Mouse (Mus musculus) intestine, embryonic 15.5 days (tissue): Measurements from ENCODE around the gene Thpo. TPM values are rescaled to one million over a fixed set of nuclear protein-coding genes. Genes with fewer than 3 reads are reported as not detected.

Source experiments
- ATAC-seq: fragments of 200-750 bp; cut with Nextera tagmentation; 2 replicates; pipeline ENCODE4 v1.8.0; 2017; ENCODE audit warnings: moderate TSS enrichment, moderate library complexity
- H3K27ac ChIP-seq: fragments of 300-500 bp; sonication (generic); 2 replicates; pipeline ENCODE4 v1.5.1; 2015; ENCODE audit warnings: mild to moderate bottlenecking, inconsistent platforms
- H3K27me3 ChIP-seq: fragments of 300-500 bp; sonication (generic); replicated peaks from 2 replicates; pipeline ENCODE4 v1.6.1; 2015; ENCODE audit warnings: inconsistent platforms
- H3K36me3 ChIP-seq: fragments of 300-500 bp; sonication (generic); 2 replicates; pipeline ENCODE4 v1.6.1; 2015; ENCODE audit warnings: inconsistent platforms
- H3K4me1 ChIP-seq: fragments of 300-500 bp; sonication (generic); replicated peaks from 2 replicates; pipeline ENCODE4 v1.6.1; 2015; ENCODE audit warnings: inconsistent platforms
- H3K4me2 ChIP-seq: fragments of 300-500 bp; sonication (generic); replicated peaks from 2 replicates; pipeline ENCODE4 v1.6.1; 2015; ENCODE audit warnings: mild to moderate bottlenecking, inconsistent platforms
- H3K4me3 ChIP-seq: fragments of 300-500 bp; sonication (generic); replicated peaks from 2 replicates; pipeline ENCODE4 v1.5.1; 2015; ENCODE audit warnings: inconsistent platforms
- H3K9ac ChIP-seq: fragments of 300-500 bp; sonication (generic); 2 replicates; pipeline ENCODE4 v1.6.1; 2015; ENCODE audit warnings: inconsistent platforms
- H3K9me3 ChIP-seq: fragments of 300-500 bp; sonication (generic); 2 replicates; pipeline ENCODE4 v1.6.1; 2016; ENCODE audit warnings: inconsistent platforms
- WGBS: fragments of 180-500 bp; shearing (Covaris S2); methylation state at CpG from one replicate; pipeline ENCODE4 v1.1.7; 2015; 5-methylcytosine and 5-hydroxymethylcytosine counted together
- polyA plus RNA-seq: library from polyadenylated mRNA; unstranded; fragments of >200 nt; fragmentation: Nextera tagmentation; extraction: Ambion mirVana; gene quantifications from 2 replicates; pipeline ENCODE4 v1.2.1, GENCODE M21; 2015

Thpo gene
- polyA plus RNA-seq, 1 experiment from 2014 or later = 1.8 TPM

DNA sequence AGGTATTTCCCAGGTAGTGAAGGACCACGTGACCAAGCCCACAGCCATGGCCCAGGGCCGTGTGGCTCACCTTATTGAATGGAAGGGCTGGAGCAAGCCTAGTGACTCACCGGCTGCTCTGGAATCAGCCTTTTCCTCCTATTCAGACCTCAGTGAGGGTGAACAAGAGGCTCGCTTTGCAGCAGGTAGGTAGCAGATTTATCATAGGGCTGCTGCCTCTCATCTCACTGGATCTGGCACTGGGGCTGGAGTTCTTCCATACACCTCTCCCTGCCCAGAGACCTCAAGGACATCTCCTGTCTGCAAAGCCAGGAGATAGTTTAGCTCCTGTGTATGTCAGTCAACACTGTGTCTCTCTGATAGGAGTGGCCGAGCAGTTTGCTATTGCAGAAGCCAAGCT is 35.0 kb downstream of the Thpo start:
- Histone ChIP-seq H3K4me2 (no peak overlapping the region), H3K27ac (no peak overlapping the region), H3K4me1 (peaks cover 30% of the 10 kb centered on the region), H3K9me3 (no peaks in the 10 kb centered on the region), H3K9ac (no peak overlapping the region), H3K27me3 (no peaks in the 10 kb centered on the region), H3K4me3 (no peak overlapping the region), H3K36me3 (no peaks in the 10 kb centered on the region; the same call in 1 of the 2 replicates)
- 78% methylated on average over 5 of the region's 5 CpGs for WGBS
- no peak for ATAC-seq

DNA sequence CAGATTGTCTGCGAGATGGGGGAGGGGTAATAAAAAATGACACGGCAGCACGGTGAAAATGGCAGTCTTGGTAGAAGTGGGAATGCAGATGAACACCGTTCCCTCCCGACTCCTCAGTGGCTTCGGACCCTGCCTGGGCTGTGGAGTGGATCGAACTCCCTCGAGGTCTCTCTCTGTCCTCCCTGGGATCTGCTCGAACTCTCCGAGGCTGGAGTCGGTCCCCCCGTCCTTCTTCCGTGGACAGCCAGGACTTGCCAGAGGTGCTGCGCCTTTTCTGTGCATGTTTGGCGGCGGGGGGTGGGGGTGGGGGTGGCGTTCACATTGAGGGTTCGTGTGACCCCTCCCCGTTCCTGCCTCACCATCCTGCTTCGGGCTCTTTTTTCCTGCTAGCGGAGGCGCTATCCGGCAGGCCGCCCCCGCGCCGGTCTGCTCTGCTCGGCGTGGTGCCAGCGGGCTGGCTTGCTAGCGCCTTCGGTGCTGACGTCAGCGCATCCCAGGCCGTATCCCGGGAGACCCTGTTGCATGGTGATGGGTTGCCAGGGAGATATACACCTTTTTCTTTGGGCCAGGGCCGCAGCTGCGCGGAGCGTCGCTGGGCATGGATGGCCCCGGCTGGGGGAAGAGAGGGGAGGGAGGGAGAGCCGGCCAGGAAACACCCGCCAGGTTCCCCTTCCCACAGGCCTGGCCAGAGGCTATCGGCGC is 38.5 kb downstream of the Thpo start:
- H3K27ac ChIP-seq = no peak overlapping the region
- H3K36me3 ChIP-seq = peaks cover 5% of the 10 kb centered on the region
- peaks cover 28% of the 10 kb centered on the region for H3K4me1 ChIP-seq
- H3K9me3 ChIP-seq = no peaks in the 10 kb centered on the region
- H3K4me2 ChIP-seq = peak overlapping the region; percentile 67
- H3K4me3 ChIP-seq = peak overlapping the region; percentile 31
- H3K27me3 ChIP-seq = no peaks in the 10 kb centered on the region
- peak overlapping the region; percentile 35 for H3K9ac ChIP-seq
- ATAC-seq = peak; percentile 64
- 5% methylated on average over 46 of the region's 46 CpGs for WGBS

DNA sequence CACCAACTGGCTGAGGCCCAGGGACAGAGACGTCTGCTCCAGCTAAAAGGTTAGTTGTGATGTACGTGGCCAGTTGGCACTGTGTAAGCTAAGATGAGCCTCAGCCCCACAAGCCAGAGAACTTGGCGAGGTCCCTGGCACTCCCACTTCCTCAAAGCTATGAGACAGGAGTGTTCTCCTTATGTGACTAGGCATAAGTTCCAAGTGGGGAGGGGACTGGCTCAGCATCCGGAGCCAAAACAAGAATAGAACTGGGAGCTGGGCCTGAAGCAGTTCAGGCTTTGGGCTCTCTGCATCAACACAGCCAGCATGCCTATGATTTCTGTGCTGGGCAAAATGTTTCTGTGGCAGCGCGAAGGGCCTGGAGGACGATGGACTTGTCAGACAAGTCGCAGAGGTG is 39.5 kb downstream of the Thpo start:
- Histone ChIP-seq H3K4me2 (peak overlapping the region; percentile 67), H3K4me1 (peaks cover 28% of the 10 kb centered on the region), H3K4me3 (no peak overlapping the region), H3K9me3 (no peaks in the 10 kb centered on the region), H3K27me3 (no peaks in the 10 kb centered on the region), H3K9ac (no peak overlapping the region), H3K27ac (no peak overlapping the region), H3K36me3 (peaks cover 8% of the 10 kb centered on the region)
- no peak for ATAC-seq
- WGBS = 77% methylated on average over 8 of the region's 8 CpGs

DNA sequence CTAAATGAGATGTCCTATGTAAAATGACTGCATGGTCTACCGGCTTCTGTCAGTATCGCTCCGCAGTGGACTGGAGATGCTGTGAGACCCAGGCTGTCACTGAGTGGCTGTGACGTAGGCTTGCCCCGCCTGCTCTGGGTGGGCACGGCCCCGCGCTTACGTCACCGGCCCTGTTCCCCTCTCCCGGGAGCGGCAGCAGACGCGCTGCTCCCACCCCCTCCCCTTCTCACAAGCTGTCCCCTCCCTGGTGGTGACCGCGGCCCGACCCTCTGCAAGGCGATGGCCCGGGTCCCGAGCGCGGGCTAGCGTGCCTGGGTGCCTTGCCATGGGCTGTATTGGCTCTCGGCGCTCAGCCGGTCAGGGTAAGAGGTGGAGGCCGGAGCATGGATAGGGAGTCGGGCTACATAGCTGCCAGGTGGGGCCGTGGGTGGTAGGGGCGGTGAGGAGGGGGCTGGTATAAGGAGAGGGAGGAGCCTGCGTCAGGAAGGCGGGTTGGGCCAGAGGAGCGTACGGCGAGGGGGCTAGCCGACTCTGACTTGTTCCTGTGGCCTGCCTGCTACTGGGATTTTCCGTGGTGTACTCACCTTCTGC is 41.1 kb downstream of the Thpo start, which contains the start of gene Fam131a:
Fam131a (plus strand) TSS at position 131 of the 591 bp plus-strand sequence.
- WGBS = under 1% methylated on average over 37 of the region's 37 CpGs

DNA sequence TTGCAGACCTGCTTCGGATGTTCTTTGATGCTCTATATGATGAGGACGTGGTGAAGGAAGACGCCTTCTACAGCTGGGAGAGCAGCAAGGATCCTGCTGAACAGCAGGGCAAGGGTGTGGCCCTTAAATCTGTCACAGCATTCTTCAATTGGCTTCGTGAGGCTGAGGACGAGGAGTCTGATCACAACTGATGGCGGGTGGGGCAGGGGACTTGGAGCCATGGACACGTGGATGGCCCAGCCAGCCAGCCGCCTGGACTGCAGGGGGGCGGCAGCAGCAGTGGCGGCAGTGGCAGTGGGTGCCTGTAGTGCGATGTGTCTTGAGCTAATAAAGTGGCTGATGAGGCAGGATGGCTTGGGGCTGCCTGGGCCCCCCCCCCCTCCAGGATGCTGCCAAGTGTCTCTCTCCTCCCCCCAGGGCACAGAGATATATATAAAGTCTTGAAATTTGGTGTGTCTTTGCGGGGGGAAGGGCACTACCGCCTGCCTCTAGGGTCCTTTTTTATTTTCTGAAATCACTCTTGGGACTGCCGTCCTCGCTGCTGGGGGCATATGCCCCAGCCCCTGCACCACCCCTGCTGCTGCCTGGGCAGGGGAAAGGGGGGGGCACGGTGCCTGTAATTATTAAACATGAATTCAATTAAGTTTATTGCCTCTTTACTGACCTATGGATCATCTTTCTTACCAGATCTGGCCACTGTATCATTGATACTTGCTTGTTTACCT is 41.9 kb downstream of the Thpo start:
- WGBS = 51% methylated on average over 16 of the region's 16 CpGs
- Histone ChIP-seq H3K27me3 (no peaks in the 10 kb centered on the region), H3K4me2 (peak overlapping the region; percentile 92), H3K4me1 (peaks cover 28% of the 10 kb centered on the region), H3K9ac (no peak overlapping the region), H3K36me3 (peaks cover 27% of the 10 kb centered on the region), H3K9me3 (no peaks in the 10 kb centered on the region), H3K4me3 (no peak overlapping the region), H3K27ac (no peak overlapping the region)
- ATAC-seq = peak; percentile 2; the same call in 1 of the 2 replicates

More for the DNA sequence above, 41.1 kb downstream of the Thpo start, which contains the start of gene Fam131a:
- H3K4me3 ChIP-seq = peak within 1 kb of the TSS; percentile 64
- H3K4me2 ChIP-seq = peak within 1 kb of the TSS; percentile 92
- peak within 1 kb of the TSS; percentile 71 for H3K9ac ChIP-seq
- ATAC-seq = peak; percentile 93
- H3K27ac ChIP-seq = peak within 1 kb of the TSS; percentile 84
- no peaks in the 10 kb centered on the region for H3K9me3 ChIP-seq
- H3K27me3 ChIP-seq = no peaks in the 10 kb centered on the region
- H3K4me1 ChIP-seq = peaks cover 28% of the 10 kb centered on the region
- peaks cover 22% of the 10 kb centered on the region for H3K36me3 ChIP-seq

DNA sequence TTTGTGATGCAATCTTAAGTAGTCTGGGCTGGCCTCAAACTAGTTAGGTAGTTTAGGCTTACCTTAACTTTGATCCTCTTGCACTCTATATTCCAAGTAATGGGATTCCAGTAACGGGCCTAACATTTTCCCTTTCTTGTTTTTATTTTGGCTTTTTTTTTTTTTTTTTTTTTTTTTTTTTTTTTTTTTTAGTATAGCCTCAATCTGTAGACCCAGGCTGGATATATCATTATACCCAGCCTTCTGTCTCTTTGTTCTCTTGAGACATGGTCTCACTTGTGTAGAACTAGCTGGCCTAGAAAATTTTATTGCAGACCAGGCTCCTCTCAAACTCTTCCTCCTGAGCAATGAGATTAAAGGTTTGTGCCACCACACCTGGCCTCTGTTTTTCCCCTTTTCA is 42.7 kb downstream of the Thpo start:
- H3K4me3 ChIP-seq = no peak overlapping the region
- no peak overlapping the region for H3K27ac ChIP-seq
- H3K36me3 ChIP-seq = peaks cover 35% of the 10 kb centered on the region
- no peak for ATAC-seq
- WGBS = 67% methylated on average over 1 of the region's 1 CpGs
- no peak overlapping the region for H3K4me2 ChIP-seq
- H3K4me1 ChIP-seq = peaks cover 28% of the 10 kb centered on the region
- no peaks in the 10 kb centered on the region for H3K27me3 ChIP-seq
- no peaks in the 10 kb centered on the region for H3K9me3 ChIP-seq
- H3K9ac ChIP-seq = no peak overlapping the region

DNA sequence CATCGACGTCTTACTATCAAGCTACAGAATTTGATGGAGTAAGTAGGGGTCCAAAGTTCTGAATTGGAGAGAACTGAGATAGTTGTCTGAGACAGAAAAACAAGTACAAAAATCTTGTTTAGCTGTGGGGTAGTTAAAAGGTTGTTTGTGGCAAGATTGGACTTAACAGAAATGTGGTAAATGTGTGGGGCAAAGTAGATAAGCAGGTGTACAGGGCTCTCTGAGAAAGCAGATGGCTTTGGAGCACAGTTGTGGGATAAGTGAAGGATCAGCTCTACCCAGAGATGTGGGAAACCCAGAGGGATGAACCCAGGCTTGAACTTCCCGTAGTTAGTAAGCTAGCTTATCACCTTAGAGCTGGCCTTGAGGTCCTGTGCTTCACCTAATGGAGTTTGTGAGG is 43.5 kb downstream of the Thpo start:
- 85% methylated on average over 3 of the region's 3 CpGs for WGBS
- Histone ChIP-seq H3K4me3 (no peak overlapping the region), H3K27ac (no peak overlapping the region), H3K4me2 (no peak overlapping the region), H3K27me3 (no peaks in the 10 kb centered on the region), H3K9me3 (no peaks in the 10 kb centered on the region), H3K4me1 (peaks cover 22% of the 10 kb centered on the region), H3K36me3 (peaks cover 43% of the 10 kb centered on the region), H3K9ac (no peak overlapping the region)
- ATAC-seq = no peak

DNA sequence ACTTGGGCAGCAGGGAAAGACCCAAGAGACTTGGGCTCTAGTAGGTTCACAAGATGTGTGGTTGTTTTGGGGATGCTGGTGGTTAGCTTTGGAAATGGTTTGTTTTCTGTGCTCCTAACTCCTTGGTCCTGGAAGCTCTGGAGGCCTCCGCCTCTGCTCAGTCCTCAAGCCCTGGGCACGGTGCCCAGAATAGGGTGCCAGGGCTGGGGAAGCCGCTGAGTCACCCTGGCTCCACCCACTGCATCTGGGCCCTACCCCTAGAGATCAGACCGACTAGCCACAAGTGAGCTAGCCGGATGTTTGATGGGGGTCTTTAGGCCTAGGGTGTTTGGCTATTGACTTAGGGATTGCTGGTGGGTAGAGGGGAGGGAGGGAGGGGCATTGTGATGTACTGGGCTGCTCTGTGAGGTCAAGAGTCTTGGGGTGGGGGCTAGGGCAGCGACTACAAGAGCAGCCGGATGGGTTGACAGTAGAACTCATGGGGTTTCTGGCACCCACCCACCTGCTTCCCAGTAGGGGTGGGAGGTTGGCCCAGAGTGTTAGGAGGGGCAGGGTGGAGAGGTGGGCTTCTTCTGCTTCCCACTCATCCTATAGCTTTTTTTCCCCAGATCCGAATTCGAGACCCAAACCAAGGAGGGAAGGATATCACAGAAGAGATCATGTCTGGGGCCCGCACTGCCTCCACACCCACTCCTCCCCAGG is 56.2 kb downstream of the Thpo start:
- Histone ChIP-seq H3K4me1 (peaks cover 21% of the 10 kb centered on the region), H3K4me2 (no peak overlapping the region), H3K27ac (no peak overlapping the region), H3K4me3 (no peak overlapping the region), H3K9me3 (no peaks in the 10 kb centered on the region), H3K27me3 (no peaks in the 10 kb centered on the region), H3K36me3 (peaks cover 69% of the 10 kb centered on the region), H3K9ac (no peak overlapping the region)
- 76% methylated on average over 10 of the region's 10 CpGs for WGBS
- ATAC-seq = no peak

DNA sequence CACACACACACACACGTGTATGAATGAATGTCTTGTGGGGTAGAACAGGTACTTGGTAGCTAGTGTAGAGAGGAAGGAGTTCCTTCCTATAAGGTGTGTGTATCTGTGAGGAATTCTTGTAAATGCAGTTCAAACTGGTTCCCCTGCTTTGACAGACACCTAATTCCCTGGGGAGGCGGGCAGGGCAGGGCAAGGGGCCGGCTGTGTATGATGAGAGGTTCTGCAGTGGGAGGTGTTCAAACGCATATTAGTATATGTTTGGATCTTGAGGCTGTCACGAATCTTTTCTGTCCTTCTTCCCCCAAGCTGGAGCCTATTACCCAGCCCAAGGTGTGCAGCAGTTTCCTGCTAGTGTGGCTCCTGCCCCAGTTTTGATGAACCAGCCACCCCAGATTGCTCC is 56.9 kb downstream of the Thpo start:
- Histone ChIP-seq H3K27ac (no peak overlapping the region), H3K36me3 (peaks cover 62% of the 10 kb centered on the region), H3K9ac (no peak overlapping the region), H3K4me3 (no peak overlapping the region), H3K27me3 (no peaks in the 10 kb centered on the region), H3K4me2 (no peak overlapping the region), H3K4me1 (peaks cover 21% of the 10 kb centered on the region), H3K9me3 (no peaks in the 10 kb centered on the region)
- no peak for ATAC-seq
- WGBS = 78% methylated on average over 5 of the region's 5 CpGs

DNA sequence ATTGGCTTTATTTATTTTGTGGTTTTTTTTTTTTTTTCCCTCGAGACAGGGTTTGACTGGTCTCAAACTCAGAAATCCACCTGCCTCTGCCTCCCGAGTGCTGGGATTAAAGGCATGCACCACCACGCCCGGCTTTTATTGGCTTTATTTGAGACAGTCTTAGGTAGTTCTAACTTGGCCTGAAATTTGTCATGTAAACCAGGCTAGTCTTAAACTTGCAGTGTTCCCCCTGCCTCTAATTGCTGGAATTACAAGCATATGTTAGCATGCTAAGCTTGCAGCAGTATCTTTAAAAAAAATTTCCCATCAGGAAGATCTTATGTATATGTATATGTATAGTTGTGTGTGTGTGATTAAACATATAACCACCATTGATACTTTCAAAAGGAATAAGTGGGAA is 57.6 kb downstream of the Thpo start:
- peaks cover 55% of the 10 kb centered on the region for H3K36me3 ChIP-seq
- no peak overlapping the region for H3K4me3 ChIP-seq
- ATAC-seq = no peak
- H3K9me3 ChIP-seq = no peaks in the 10 kb centered on the region
- peaks cover 25% of the 10 kb centered on the region for H3K4me1 ChIP-seq
- H3K27me3 ChIP-seq = no peaks in the 10 kb centered on the region
- H3K27ac ChIP-seq = no peak overlapping the region
- 67% methylated on average over 4 of the region's 4 CpGs for WGBS
- H3K4me2 ChIP-seq = no peak overlapping the region
- H3K9ac ChIP-seq = no peak overlapping the region

DNA sequence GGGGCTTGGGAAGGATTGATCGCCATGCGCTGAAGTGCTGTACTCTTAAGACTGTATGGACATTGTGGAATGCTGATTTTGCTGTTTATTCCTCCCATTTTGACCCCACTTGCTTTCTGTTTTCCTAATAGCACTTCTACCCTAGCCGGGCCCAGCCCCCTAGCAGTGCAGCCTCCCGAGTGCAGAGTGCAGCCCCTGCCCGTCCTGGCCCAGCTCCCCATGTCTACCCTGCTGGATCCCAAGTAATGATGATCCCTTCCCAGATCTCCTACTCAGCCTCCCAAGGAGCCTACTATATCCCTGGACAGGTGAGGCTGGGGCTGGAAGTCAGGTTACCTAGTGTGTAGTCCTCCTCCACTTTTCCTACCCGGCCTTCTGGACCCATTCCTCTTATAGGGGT is 59.1 kb downstream of the Thpo start:
- 86% methylated on average over 6 of the region's 6 CpGs for WGBS
- no peak overlapping the region for H3K4me3 ChIP-seq
- no peak overlapping the region for H3K9ac ChIP-seq
- H3K4me1 ChIP-seq = peaks cover 26% of the 10 kb centered on the region
- H3K27ac ChIP-seq = no peak overlapping the region
- H3K36me3 ChIP-seq = peaks cover 40% of the 10 kb centered on the region
- no peaks in the 10 kb centered on the region for H3K27me3 ChIP-seq
- ATAC-seq = no peak
- peak overlapping the region; percentile 88 for H3K4me2 ChIP-seq
- no peaks in the 10 kb centered on the region for H3K9me3 ChIP-seq
